Mouse (Mus musculus) B cell, adult 2 months (primary cell): ENCODE results near the gene Ncaph.
"Not testable (repeated sequence)": the region's sequence is repeated elsewhere in the genome, so short reads cannot be mapped to it uniquely, and the experiment has no call there.

Experiments
- DNase-seq, 2 experiments: peaks; one replicate each; pipeline ENCODE4 v3.0.0; 2022

Ncaph gene

DNA sequence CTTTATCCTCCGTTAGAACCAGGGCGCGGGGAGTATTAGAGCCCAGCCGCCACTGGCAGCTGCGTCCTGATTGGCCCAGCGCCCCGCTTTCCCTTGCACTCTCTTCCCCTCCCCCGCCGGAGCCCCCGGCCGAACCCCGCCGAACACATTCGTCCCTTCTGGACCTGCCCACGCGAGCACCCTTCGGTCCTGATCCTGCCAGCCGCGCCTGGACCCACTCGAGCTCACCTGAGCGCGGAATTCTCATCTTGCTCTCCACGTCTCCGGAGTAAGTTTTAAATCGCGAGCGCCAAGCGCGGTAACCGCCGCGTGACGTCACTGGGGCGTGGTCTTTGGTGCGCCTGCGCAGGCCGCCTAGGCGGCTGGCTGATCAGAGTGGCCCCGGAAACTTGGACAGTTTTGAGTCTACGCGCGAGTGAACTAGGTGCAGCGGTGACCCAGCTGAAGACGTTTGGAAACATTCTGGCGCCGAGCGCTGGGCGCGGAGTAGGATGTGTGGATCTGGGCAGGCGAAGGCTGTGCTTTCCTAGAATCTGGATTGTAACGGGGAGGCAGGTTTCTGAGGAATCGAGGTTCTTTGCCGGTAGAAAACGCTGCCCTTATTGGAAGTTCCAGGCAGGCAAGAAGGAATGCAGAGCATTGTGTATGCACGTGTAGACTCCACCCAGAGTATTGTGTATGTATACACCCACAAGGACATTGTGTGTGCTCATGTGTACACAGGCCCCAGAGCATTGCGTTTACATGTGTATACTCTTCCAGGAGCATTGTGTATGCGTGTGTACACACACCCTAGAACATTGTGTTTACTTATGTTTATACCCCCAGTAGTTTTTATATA is at the start of gene Ncaph:
Gene Ncaph (minus strand): TSS at position 334 of the 841 bp plus-strand sequence.
- DNase-seq = peak; percentile 98 to 99

GRCm38 (mm10) chr2:127182598-127183381 is 49.0 kb upstream of the Ncaph start:
- peak; percentile 80 to 82 for DNase-seq

DNA sequence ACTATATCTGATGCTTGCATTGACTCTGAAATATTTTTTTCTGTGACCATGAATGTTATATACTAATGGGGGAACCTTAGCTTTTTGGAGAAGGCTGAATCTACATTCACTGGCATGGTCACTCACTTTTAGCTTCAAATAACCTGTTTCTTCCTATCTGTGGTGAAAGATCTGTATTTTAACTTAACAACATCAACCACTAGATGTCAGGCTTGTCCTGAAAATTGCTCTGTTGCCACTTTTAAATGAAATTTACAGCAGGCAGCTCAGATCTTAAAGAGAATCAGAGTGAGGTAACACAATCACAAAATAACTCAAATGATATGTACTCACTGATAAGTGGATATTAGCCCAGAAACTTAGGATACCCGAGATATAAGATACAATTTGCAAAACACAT is 32.5 kb upstream of the Ncaph start:
- DNase-seq = peak; percentile 49 to 64

DNA sequence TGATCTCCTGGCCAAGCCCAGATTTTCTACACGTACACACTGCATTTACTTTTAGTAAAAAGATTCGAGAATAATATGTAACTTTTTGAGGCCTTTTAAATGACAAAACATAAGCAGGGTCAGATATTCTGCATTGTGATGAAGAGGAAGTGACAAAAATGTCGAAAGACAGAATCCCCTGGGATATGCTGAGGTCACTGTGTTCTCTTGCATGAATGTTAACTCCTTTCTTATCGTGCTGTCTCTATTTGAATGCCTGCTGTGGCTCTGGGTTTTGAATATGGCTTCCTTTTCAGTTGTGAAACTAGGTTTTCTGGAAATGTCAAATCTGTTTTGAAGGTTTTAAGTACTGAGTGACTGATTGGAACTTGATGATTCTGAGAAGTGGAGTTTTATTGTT is 31.9 kb upstream of the Ncaph start:
- DNase-seq = no peak

GRCm38 (mm10) chr2:127145699-127146098 is 11.9 kb upstream of the Ncaph start:
- no peak for DNase-seq

DNA sequence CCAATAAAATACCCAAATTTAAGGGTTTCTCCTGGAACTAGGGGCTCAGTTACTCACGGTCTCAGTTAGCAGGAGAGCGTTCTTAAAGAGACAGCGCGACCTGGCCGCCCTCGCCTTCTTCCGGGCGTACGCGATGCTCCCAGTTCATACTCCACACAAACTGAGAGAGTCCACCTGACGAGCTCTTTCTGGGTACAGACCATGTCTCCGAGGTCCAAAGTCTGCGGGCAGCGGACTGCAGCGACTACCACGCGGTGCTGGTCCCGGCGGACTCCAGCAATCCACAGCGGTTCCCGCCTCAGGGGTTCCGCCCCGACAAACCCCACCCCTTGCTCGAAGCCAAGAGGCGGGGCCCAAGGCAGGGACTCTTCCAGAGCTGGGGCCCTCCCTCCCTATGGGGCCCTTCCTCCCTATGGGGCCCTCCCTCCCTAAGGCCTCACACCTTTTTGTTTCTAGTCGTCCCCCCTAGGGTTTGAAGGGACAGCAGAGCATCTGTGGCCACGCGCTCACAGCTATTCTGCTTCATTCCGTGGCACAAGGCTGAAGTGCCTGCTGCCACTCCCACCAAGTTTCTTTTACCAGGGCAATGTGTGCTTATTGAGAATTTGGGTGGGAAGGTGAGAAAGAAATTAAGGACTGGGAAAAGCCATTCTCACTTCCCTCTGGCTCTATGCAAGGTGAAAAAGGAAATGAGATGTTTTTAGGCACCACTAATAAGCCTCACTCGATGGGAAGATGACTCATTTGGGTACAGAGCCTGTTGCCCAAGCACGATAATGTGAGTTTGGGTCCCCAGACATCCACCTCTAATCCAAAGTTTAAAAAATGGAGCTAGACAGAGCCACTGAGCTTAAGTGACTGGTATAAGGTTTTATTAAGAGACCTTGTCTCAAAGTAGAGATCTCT is 9.7 kb upstream of the Ncaph start, which contains the start of gene Itpripl1:
Gene Itpripl1 (minus strand): TSS at position 285 of the 906 bp plus-strand sequence.
- peak; percentile 69 to 72 for DNase-seq

GRCm38 (mm10) chr2:127142577-127143157 is 8.9 kb upstream of the Ncaph start:
- DNase-seq = no peak

DNA sequence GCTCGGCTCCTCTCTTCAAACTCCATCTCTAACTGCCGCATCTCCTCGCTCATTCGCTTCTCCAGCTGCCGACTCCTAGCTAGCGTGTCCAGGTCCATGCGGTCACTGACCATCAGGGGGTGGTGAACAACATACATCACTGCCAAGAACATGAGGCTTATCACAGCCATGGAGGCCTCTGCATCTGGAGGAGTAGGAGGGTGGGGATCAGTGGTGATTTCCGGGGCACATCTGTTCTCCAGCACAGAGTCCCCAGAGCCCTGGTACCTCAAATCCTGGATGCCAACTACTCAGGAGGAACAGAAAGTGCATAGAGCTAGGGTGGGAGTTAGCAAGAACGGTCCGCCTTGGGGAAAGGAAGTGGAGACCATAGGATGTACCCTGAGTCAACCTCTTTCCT is 8.3 kb upstream of the Ncaph start:
- no peak for DNase-seq

DNA sequence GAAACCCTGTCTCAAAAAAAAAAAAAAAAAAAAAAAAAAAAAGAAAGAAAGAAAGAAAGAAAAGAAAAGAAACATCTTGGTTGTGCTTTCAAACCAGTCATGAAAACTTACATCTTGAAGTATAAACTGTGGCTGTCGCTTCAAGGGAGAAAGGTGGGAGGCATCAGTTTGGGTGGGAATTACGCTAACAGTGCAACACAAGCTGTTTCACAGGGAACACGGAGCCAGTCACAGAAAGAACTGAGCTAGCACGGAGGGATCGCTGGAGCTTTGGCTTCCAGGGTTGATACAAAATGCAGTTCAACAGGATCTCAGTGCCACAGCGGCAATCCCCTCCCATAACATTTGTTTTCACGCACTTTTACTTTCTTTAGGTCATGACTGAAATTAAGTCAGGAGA is 6.3 kb upstream of the Ncaph start:
- no peak for DNase-seq

GRCm38 (mm10) chr2:127139605-127140004 is 5.9 kb upstream of the Ncaph start:
- DNase-seq = no peak

GRCm38 (mm10) chr2:127139094-127139493 is 5.3 kb upstream of the Ncaph start:
- DNase-seq = no peak

DNA sequence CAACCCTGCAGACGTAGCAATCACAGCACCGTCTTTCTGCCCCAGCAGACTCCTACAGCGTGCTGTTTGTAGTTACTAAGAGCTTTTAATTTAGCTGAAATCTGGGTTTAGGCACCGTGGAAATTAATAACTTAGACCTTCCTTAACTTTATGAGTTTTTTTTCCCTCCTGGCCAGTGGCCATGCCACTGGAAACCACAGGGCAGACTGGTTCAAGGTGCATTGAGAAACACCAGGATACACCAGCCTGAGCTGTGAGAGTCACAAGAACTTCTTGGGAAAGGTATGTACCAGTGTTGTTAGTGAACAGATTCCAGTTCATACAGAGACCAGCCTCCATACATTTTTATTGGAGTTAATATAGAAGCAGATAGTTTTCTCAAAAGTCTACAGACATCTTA is 4.7 kb upstream of the Ncaph start:
- DNase-seq = no peak

DNA sequence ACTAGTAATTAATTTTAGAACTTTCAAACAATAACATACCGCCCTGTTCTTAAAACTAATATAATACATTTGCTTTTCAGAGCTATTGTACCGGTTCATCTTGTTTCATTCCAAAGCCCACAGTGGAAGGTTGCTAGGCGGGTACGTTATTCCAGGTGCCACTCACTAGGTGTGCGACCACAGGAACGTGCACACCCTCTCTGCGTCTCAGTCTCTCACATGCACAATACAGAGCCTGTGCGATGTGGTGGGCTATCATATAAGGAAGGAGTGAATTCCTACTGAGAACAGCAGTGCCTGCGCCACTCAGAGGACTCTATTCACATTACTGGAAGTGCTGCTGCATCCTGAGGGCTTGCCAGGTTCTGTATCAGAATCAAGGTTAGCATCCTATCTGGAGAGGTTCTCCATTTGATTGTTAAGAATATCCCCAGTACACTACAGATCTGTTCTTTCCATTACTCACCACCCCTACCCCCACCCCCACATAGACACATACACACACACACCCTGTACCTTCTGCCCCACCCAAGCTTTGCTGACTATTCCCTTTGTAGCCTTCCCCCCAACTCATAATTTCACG is 4.2 kb upstream of the Ncaph start:
- DNase-seq = no peak

DNA sequence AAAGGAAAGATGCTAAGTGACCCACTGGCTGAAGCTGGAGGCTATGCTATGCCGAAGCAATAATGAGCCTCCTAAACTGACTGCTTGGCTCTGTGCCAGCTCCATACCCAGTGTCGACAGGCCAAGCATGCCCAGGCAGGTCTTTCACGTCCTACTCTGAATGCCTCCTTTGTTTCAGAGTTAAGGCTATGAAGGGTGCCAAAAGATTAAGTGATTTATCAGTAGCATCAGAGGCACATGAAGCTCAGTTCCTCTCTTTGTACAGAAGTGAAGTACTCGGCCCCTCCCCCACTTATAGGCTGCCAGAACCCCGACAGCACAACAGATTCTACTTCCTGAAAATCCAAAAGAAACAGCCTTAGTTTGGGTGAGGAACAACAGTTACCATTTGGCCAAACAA is 3.2 kb upstream of the Ncaph start:
- DNase-seq = peak; percentile 16 to 36

DNA sequence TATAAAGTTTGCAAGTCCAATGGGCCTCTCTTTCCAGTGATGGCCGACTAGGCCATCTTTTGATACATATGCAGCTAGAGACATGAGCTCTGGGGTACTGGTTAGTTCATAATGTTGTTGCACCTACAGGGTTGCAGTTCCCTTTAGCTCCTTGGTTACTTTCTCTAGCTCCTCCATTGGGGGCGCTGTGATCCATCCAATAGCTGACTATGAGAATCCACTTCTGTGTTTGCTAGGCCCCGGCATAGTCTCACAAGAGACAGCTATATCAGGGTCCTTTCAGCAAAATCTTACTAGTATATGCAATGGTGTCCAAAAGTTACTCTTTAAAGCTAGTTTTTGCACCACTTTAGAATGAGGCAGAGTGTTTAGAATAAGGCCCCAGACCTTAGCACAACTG is 1.5 kb upstream of the Ncaph start:
- DNase-seq = peak; percentile 37 to 40

- peak; percentile 20 to 22 for DNase-seq
Measured at GRCm38 (mm10) chr2:127131353-127131752, 2.4 kb downstream of the Ncaph start.

GRCm38 (mm10) chr2:127128926-127129325 is 4.8 kb downstream of the Ncaph start:
- no peak for DNase-seq

GRCm38 (mm10) chr2:127121591-127122235 is 12.0 kb downstream of the Ncaph start:
- no peak for DNase-seq

GRCm38 (mm10) chr2:127108986-127109385 is 24.8 kb downstream of the Ncaph start:
- DNase-seq = no peak

GRCm38 (mm10) chr2:127092000-127092399 is 41.8 kb downstream of the Ncaph start:
- no peak for DNase-seq

DNA sequence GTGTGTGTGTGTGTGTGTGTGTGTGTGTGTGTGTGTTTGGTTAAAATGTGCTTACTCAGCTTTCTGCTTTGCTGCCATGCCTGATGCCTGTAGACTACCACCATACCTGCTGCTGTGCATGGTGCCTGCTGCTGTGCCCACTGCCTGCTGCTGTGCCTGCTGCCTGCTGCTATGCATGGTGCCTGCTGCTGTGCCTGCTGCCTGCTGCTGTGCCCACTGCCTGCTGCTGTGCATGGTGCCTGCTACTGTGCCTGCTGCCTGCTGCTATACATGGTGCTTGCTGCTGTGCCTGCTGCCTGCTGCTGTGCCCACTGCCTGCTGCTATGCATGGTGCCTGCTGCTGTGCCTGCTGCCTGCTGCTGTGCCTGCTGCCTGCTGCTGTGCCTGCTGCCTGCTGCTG is 43.6 kb downstream of the Ncaph start:
- not testable (repeated sequence) for DNase-seq

- DNase-seq = peak; percentile 21 to 29
Measured at GRCm38 (mm10) chr2:127086235-127086634, 47.5 kb downstream of the Ncaph start.
